Mouse (Mus musculus): ENCODE results near the gene Kremen1.

Kremen1 gene

GRCm38 (mm10) chr11:5261508-5262392, at the start of gene Kremen1:
Gene Kremen1 (minus strand): TSS chr11:5261558.
- peak; percentile 86 for DNase-seq (ENCODE audit: low read depth, low spot score)

GRCm38 (mm10) chr11:5307024-5307905, 45.9 kb upstream of the Kremen1 start:
- peak; percentile 18 for DNase-seq (ENCODE audit: low read depth, low spot score)

- no peak for DNase-seq (ENCODE audit: low read depth, low spot score)
These were observed 44.7 kb upstream of the Kremen1 start for GRCm38 (mm10) chr11:5306017-5306416.

DNA sequence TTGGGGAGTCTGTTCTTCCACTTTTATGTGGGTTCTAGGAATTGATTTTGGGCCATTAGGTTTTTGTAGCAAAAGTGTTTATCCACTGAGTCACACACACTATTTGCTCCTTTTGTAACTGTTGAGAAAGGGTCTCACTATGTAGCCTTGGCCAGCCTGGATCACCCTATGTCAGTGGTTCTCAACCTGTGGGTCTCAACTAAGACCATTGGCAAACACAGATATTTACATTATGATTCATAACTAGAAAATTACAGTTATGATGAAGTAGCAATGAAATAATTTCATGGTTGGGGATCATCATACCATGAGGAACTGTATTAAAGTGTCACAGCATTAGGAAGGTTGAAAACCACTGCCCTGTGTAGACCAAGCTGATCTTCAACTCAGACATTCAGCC, 43.2 kb upstream of the Kremen1 start:
- no peak for DNase-seq (ENCODE audit: low read depth, low spot score)

- DNase-seq (ENCODE audit: low read depth, low spot score), result no peak
These were observed 36.6 kb upstream of the Kremen1 start for GRCm38 (mm10) chr11:5298007-5298372.

GRCm38 (mm10) chr11:5297148-5298006, 36.0 kb upstream of the Kremen1 start:
- peak; percentile 19 for DNase-seq (ENCODE audit: low read depth, low spot score)

DNA sequence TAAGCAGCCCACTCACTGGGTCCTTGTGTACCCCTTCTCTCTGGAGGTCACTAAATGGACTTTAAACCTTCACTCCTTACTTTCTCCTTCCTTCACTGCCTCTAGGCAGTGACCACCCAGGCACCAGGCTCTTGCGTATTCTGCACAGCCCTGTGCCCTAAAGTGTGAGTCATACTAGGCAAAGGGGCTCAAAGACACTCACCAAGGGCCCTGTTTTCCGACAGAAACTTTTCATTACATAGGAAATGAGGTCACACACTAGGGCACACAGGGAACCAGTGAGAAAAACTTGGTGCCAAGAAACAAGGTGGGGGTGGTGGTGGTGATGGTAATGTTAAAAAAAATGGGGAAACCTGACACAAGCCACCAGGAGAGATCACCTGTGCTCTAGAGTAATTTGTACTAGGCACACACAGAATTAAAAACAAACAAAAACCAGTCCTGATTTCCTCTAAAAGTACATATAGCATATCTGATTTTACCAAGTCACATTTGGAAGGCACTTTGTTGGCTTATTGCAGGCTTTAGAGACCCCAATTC, 35.3 kb upstream of the Kremen1 start:
- DNase-seq (ENCODE audit: low read depth, low spot score), result no peak

- no peak for DNase-seq (ENCODE audit: low read depth, low spot score)
These were observed 33.4 kb upstream of the Kremen1 start for GRCm38 (mm10) chr11:5294805-5295204.

GRCm38 (mm10) chr11:5290691-5291090, 29.3 kb upstream of the Kremen1 start:
- DNase-seq (ENCODE audit: low read depth, low spot score), result peak; percentile 59

- DNase-seq (ENCODE audit: low read depth, low spot score), result no peak
These were observed 28.6 kb upstream of the Kremen1 start for GRCm38 (mm10) chr11:5289826-5290580.

- DNase-seq (ENCODE audit: low read depth, low spot score), result no peak
These were observed 22.6 kb upstream of the Kremen1 start for GRCm38 (mm10) chr11:5283987-5284386.

DNA sequence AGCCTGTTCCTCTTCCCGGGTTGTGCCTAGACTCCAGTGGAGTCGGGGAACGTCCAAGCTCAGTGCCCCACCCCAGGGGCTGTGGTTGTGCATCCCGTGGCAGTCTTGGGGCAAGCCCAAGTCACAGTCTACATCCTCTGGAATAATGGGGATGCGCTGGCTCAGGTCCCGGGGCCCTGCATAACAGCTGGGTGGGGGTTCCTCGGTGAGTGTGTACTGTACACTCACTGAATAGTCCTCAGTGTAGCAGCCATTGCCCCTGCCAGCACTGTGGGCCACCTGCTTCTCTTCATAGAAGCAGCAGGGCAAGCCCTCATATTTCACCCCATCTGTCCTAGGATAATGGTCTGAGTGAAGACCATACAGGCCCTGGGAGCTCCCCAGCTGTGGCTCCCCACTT, 19.6 kb upstream of the Kremen1 start:
- DNase-seq (ENCODE audit: low read depth, low spot score), result no peak

GRCm38 (mm10) chr11:5278463-5278862, 17.1 kb upstream of the Kremen1 start:
- no peak for DNase-seq (ENCODE audit: low read depth, low spot score)

GRCm38 (mm10) chr11:5277307-5277971, 16.1 kb upstream of the Kremen1 start:
- no peak for DNase-seq (ENCODE audit: low read depth, low spot score)

GRCm38 (mm10) chr11:5275216-5275615, 13.9 kb upstream of the Kremen1 start:
- DNase-seq (ENCODE audit: low read depth, low spot score), result no peak

DNA sequence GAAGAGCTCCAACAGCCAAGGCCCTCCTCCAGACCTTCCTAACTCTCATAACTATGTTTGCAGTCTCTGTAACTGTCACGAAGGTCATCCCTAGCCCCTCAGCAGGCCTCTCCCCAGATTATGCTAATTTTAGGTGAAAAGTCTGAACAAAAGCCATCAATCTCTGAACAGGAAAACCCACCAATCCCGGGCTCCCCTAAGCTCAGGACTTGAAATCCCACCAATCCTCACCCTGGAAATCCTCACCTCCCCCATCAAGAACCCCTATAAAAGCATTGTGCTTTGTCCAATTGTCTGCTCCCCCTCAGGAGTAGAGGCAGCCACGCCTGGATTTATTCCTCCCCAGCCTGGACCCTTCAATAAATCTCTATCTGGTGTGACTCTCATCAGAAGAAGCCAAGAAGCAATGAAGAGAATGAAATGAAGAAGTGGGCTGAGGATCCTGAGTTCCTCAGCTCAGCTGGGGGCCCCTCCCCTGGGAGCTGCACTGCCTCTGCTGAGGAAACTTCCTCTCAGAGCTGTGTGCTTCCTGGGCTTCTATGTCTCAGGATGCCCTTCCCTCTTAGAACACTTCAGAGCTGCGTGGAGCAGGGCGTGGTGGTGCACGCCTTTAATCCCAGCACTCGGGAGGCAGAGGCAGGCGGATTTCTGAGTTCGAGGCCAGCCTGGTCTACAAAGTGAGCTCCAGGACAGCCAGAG, 11.3 kb upstream of the Kremen1 start:
- DNase-seq (ENCODE audit: low read depth, low spot score), result peak; percentile 83

DNA sequence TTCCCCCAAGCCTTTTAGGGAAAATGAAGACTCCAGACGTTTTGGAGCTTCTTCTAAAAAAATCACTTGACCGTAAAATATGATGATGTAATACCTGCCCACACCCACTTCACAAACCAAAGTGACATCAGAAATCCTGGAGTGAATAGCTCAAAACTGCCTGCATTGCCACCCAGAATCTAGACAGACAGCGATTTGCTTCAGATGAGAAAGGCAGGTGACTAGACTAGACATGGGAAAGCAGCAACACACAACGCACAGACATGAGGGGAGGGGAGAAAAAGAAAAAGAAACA, 10.7 kb upstream of the Kremen1 start:
- DNase-seq (ENCODE audit: low read depth, low spot score), result no peak

- peak; percentile 31 for DNase-seq (ENCODE audit: low read depth, low spot score)
These were observed 10.1 kb upstream of the Kremen1 start for GRCm38 (mm10) chr11:5271274-5272065.
